In the genomic region with DNA sequence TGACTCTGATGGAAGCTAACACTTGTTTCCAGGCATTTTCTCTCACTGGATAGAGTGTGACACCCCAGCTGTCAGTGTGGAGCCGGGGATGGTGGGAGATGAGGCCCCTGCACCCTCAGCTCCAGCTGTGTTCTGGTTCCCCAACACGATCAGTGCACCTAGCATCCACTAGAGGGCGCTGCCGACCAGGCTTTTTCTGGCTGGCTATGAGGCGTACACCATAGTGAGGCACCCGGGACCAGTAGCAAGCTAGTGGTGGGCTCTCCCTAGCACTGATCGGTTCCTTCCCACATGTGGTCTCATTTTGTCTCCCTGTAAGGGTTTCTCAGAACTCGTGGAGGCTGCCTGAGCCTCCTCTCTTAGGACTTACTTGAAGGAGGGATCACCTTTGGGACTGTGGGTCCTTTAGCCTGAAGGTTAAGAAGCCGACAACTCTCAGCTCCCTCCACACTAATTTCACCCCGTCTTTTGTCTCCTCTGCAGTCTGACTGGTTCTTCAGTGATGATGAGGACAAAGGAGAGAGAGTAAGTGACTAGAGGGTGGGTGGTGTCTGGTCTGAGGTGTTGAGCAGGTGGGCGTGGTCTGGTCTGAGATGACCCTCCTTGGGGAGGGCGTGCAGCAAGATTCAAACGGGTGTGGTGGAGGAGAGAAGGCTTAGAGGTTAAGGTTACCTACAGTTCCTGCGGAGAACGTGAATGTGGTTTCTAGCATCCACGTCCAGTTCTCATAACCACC, we compare ENCODE assay signal across 7 mouse cellular contexts. TPM values are rescaled to one million over a fixed set of nuclear protein-coding genes. Genes with fewer than 3 reads are reported as not detected.
DNase-seq lines count a peak whose midpoint lies in the region; ATAC-seq and TF ChIP-seq lines count a peak whose summit lies in the region.

No protein-coding gene starts in this region.

- H3K9me3 ChIP-seq in G1E (replicated peaks): no peaks in the 10 kb centered on the region

- H3K27me3 ChIP-seq in G1E (ENCODE audit: insufficient read depth, low read length): no peaks in the 10 kb centered on the region

- peak; percentile 94 for TF ChIP-seq CTCF in G1E (IDR thresholded peaks at IDR 0.05; ENCODE audit: low read depth, low read length)
- TF ChIP-seq CTCF in embryonic fibroblast, embryonic 13.5 days (IDR thresholded peaks at IDR 0.05; ENCODE audit: borderline replicate concordance, insufficient read depth, low read length): peak; percentile 89

- no peak overlapping the region for H3K4me3 ChIP-seq in G1E (ENCODE audit: low read depth, low read length)
- H3K4me3 ChIP-seq in embryonic fibroblast, embryonic 13.5 days (ENCODE audit: insufficient read depth, low read length): no peak overlapping the region

- no peak overlapping the region for H3K27ac ChIP-seq in embryonic fibroblast, embryonic 13.5 days (ENCODE audit: insufficient read depth, low read length)

- ATAC-seq in G1E (ENCODE audit: extremely low read depth, insufficient number of reproducible peaks, low FRiP score, poor library complexity, severe bottlenecking): no peak
- ATAC-seq in megakaryocyte, adult 5-6 weeks (ENCODE audit: poor library complexity, severe bottlenecking): peak; percentile 84

- peaks cover 80% of the 10 kb centered on the region for H3K36me3 ChIP-seq in G1E (replicated peaks)

- no peak for TF ChIP-seq POLR2A in embryonic fibroblast, embryonic 13.5 days (IDR thresholded peaks at IDR 0.05; ENCODE audit: low read depth, low read length)

- DNase-seq in G1E (ENCODE audit: low spot score): peak; percentile 72
- DNase-seq in adrenal gland, postnatal 25 days: peak; percentile 79
- DNase-seq in heart, postnatal 36 days: peak; percentile 75 to 79
- DNase-seq in left cerebral cortex, adult 11 months (ENCODE audit: low spot score): peak; percentile 57
- peak; percentile 80 for DNase-seq in right cerebral cortex, postnatal 4 days

- peaks cover 8% of the 10 kb centered on the region for H3K4me1 ChIP-seq in G1E (ENCODE audit: insufficient read depth, low read depth, low read length)
- no peaks in the 10 kb centered on the region for H3K4me1 ChIP-seq in embryonic fibroblast, embryonic 13.5 days (ENCODE audit: control insufficient read depth, insufficient read depth, low read length)

- intact Hi-C loops in heart, postnatal 36 days (cut with DNase I): loop anchor here (1.0 to 2.0 kb wide), 2 partner anchors 85 to 133 kb away; no protein-coding TSS in a partner anchor

RNA-seq across cellular contexts. Expression of a gene that starts 10.4 kb away (rescaled TPM):
- total RNA-seq in G1E (2014; fragmentation: Nextera tagmentation) (not detected in 2 replicates), G1E (2017) (not detected in 2 replicates)
- polyA plus RNA-seq in G1E (2012): not detected in 2 replicates
- total RNA-seq in adrenal gland, postnatal 25 days (2021): not detected in 2 replicates
- polyA plus RNA-seq in embryonic fibroblast, embryonic 13.5 days (2011; ENCODE audit: insufficient read length, low read depth, missing spikeins): not detected in 2 replicates
- total RNA-seq in heart, postnatal 36 days (2021): not detected
- total RNA-seq in megakaryocyte, adult 5-6 weeks (2015): not detected in 2 replicates
- not detected in 2 replicates for total RNA-seq in megakaryocyte, adult 5-6 weeks (2017)
